26 mouse cellular contexts compared by ENCODE assay signal in genomic region chr13:24483691-24484090, GRCm38 (mm10).
"Had no signal": no experiment of that assay in that cellular context is flagged by ENCODE, and none has a peak within 500 bp of the region (broad histone marks: within the 10 kb centered on the region; RNA-seq: fewer than 3 reads in every experiment).

No protein-coding gene starts in this region.

- H3K27ac ChIP-seq: embryonic facial prominence, embryonic 10.5 days; embryonic facial prominence, embryonic 12.5 days; embryonic facial prominence, embryonic 13.5 days; embryonic facial prominence, embryonic 15.5 days; forebrain, embryonic 10.5 days; forebrain, embryonic 12.5 days; forebrain, embryonic 13.5 days; forebrain, embryonic 15.5 days; gastrocnemius, adult 2 months; heart, adult 2 months had no signal

- H3K4me2 ChIP-seq: embryonic facial prominence, embryonic 12.5 days; embryonic facial prominence, embryonic 13.5 days; embryonic facial prominence, embryonic 15.5 days; forebrain, embryonic 12.5 days; forebrain, embryonic 13.5 days; forebrain, embryonic 15.5 days had no signal

- H3K9me3 ChIP-seq: embryonic facial prominence, embryonic 10.5 days; embryonic facial prominence, embryonic 12.5 days; embryonic facial prominence, embryonic 13.5 days; embryonic facial prominence, embryonic 15.5 days; forebrain, embryonic 10.5 days; forebrain, embryonic 12.5 days; forebrain, embryonic 13.5 days; forebrain, embryonic 15.5 days had no signal

- H3K9ac ChIP-seq: embryonic facial prominence, embryonic 12.5 days; embryonic facial prominence, embryonic 13.5 days; embryonic facial prominence, embryonic 15.5 days; forebrain, embryonic 12.5 days; forebrain, embryonic 13.5 days; forebrain, embryonic 15.5 days; forebrain, postnatal 0 days had no signal

- H3K4me1 ChIP-seq: embryonic facial prominence, embryonic 10.5 days; embryonic facial prominence, embryonic 12.5 days; embryonic facial prominence, embryonic 13.5 days; embryonic facial prominence, embryonic 15.5 days; forebrain, embryonic 10.5 days; forebrain, embryonic 12.5 days; forebrain, embryonic 13.5 days; forebrain, embryonic 15.5 days had no signal

- H3K36me3 ChIP-seq: embryonic facial prominence, embryonic 10.5 days; embryonic facial prominence, embryonic 12.5 days; embryonic facial prominence, embryonic 13.5 days; embryonic facial prominence, embryonic 15.5 days; forebrain, embryonic 10.5 days; forebrain, embryonic 12.5 days; forebrain, embryonic 15.5 days had no signal

- ATAC-seq: forebrain, embryonic 13.5 days; forebrain, embryonic 14.5 days; forebrain, embryonic 15.5 days; forebrain, embryonic 16.5 days; forebrain, postnatal 0 days had no signal

- H3K4me3 ChIP-seq: embryonic facial prominence, embryonic 10.5 days; embryonic facial prominence, embryonic 12.5 days; embryonic facial prominence, embryonic 13.5 days; embryonic facial prominence, embryonic 15.5 days; erythroblast, embryonic 14.5 days; forebrain, embryonic 10.5 days; forebrain, embryonic 12.5 days; forebrain, embryonic 13.5 days; forebrain, embryonic 15.5 days; gastrocnemius, adult 2 months; heart, adult 2 months had no signal

- DNase-seq: cerebellum, adult 8-10 months; cerebellum, adult 9-11 months; cerebellum, postnatal 14 days; cerebellum, postnatal 25 days; cerebellum, postnatal 36 days; embryo, embryonic 11 days; forebrain, postnatal 0 days; gastrocnemius, adult 2 months; gastrocnemius, postnatal 10 days; gastrocnemius, postnatal 14 days; gastrocnemius, postnatal 25 days; gastrocnemius, postnatal 36 days; heart, adult 11 months; heart, adult 18-20 months; heart, adult 2 months had no signal

- H3K27me3 ChIP-seq: embryonic facial prominence, embryonic 12.5 days; embryonic facial prominence, embryonic 13.5 days; embryonic facial prominence, embryonic 15.5 days; forebrain, embryonic 12.5 days; forebrain, embryonic 13.5 days; forebrain, embryonic 15.5 days had no signal
